Mouse (Mus musculus) G1E-ER4 (cell line): ENCODE data around the gene Rnf17. TPM values are rescaled to one million over a fixed set of nuclear protein-coding genes. Genes with fewer than 3 reads are reported as not detected.

Experiments
- GATA1 ChIP-seq: IDR thresholded peaks from one replicate; pipeline ENCODE4 v1.8.0; 2012; ENCODE audit warnings: low read length, inconsistent platforms
- polyA plus RNA-seq: library from polyadenylated mRNA; stranded (reverse); fragments of >175 nt; gene quantifications from 2 replicates; pipeline ENCODE4 v1.2.3, GENCODE M21; 2012

The Rnf17 gene
- polyA plus RNA-seq, 1 experiment = not detected

DNA sequence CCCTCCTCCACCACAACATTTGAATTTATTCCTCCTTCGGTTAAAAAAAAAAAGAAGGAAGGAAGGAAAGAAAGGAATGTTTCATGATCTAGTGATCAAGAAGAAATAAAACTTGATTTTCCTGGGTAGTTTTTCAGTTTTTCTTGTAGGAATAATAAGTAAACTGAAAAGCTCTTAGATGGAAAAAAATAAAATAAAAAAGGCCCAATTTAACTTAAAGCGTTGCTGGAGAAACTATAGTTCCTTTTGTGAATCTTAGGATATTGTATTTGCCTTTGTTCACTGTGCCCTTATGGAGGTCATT is 643 bp downstream of the Rnf17 start:
- no peak for TF ChIP-seq GATA1

DNA sequence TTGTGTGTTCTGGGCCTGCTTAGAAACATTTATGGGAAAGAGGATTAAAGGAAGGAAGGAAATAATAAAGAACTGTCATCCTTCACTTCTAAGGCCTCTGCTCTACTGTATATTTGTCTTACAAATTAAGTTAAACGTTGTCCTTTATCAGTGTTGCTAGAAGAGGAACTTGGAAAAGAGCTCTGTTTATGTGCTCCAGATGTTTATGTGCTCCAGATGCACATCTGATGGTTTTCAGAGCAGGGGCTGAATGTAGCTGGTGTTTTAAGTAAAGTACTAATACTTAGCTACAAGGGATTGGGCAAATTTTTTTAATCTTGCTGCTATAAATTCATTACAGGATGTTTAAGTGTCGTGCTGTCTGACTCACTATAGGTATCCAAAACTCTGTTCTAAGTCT is 59.7 kb downstream of the Rnf17 start:
- TF ChIP-seq GATA1 = no peak

DNA sequence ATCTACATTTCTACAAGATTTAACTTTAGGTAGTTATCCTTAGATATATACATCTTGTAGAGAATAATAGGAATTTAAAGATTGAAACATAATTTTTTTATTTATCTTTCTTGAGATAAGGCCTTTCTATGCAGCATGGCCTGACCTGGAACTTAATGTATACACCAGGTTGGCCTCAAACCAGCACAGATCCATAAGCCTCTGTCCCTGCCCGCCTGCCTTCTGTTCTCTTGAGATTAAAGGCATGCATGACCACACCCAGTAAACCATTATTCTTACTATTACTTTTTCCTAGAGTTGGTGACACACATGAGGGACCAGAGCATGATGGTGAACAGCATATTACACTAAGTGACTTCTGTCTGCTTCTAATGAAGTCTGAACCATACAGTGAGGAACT is 60.3 kb downstream of the Rnf17 start:
- TF ChIP-seq GATA1 = no peak

DNA sequence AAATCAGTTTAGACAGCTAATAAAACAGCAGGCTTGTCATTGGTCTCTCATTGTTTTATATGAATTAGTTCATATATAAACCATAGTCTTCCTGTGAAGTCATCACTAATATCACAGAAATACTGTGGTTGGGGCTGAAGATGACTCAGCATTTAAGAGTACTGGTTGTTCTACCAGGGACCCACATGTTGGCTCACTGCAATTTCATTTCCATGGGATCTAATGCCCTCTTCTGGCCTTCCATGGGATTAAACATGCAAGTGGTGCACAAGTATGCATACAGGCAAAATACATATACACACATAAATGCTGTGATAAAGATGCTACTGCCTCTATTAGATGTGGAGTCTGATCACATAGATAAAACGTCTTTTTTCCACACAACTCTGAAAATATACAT is 65.8 kb downstream of the Rnf17 start:
- no peak for TF ChIP-seq GATA1

DNA sequence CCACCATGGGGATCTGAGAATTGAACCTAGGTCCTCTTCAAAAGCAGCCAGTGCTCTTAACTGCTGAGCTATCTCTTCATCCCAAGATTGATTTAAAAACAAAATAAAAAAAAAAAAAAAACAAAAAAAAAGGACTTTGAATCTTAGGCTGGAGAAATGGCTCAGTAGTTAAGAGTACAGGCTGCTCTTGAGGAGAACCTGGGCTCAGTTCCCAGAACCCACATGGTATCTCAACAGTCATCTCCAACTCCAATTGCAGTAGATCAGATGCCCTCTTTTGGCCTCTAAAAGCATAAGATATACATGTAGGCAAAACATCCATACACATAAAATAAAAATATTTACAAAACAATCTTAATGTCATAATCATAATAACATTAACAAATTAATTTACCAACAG is 87.4 kb downstream of the Rnf17 start:
- TF ChIP-seq GATA1 = no peak

DNA sequence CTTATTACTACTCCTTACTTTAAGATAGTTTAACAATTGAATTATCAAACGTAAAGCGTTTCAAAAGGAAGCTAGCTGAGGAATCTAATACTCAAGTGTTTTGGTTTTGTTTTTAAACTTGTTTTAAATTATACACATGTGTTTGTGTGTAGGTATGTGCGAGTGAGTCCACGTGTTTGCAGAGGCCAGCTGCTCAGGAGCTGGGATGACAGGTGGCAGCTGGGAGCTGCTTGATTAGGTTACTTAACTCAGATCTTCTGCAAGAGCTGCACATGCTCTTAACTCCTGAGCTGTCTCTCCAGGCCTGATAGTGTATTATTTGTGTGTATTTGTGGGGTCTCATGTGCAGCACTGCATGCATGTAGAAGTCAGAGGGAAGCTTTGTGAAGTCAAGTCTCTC is 100.0 kb downstream of the Rnf17 start:
- TF ChIP-seq GATA1 = no peak

DNA sequence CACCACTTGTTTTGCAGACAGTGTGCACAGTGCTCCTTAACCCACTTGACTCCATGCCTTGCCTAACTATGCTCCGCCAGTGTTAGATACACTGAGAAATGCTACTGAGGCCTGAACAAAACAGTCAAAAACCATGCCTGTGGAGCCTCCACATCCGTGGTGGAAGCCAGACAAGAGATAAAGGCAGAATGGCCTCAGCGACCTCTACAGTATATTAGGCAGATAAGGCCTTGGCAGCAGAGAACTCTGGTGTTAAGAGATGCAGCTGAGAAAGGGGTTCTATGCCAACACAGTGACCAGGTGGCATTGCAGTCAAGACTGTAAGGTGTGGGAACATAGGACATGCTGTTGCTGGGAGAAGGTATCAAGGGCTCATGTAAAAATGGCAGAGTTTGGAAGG is 104.4 kb downstream of the Rnf17 start:
- no peak for TF ChIP-seq GATA1

DNA sequence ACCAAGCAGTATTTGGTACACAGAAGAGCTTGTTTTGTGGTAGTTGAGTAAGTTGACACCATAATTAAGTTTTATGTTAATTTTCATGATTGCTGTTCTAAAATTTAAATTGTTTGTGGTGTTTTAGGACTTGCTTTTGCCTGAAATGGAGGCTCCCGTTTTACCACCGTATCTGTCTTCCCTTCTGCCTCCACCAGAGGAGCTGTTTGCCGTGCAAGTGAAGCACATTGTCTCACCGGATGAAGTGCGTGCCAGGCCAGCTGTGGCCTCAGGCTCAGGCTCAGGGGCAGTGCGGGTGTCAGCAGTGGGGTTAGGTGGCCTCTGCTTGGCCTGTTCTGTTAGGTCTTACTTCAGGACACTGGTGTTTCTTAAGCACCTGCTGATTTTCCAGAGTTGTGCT is 109.7 kb downstream of the Rnf17 start:
- TF ChIP-seq GATA1 = no peak

DNA sequence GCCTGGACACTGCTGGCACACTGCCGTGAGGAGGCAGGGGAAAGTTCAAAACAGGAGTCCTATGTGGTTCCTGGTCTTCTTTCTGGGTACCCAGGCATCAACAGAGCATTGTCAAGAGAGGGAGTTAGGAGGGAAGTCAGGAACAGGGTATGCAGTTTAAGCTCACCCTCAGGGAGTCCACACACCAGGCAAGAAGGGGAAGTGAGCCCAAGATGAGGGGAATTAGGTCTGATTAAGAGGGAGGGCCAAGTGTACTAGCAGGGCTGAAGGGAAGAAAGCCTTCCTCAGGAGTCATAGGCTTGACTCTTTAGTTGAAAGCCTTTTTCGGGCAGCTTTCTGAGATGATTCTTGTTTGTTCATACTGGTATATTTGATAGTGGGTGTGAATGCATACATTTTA is 112.4 kb downstream of the Rnf17 start:
- TF ChIP-seq GATA1 = no peak

DNA sequence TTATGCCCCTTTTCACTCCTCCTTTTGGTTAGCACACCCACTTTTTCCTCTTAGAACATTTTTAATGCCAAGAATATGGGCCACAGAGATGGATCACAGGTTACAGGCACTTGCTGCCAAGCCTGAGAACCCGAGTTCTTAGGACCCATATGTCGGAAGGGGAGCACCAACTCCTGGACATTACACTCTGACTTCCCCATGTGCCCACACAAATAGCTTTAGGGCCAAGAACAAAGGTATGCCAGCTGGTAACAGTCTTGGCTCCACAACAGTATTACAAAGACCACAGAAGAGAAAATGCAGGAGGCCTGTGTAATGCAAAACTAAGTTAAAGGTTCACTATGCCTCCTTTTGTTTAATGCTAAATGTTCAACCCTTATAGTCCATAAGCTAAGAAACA is 128.4 kb downstream of the Rnf17 start:
- TF ChIP-seq GATA1 = no peak

DNA sequence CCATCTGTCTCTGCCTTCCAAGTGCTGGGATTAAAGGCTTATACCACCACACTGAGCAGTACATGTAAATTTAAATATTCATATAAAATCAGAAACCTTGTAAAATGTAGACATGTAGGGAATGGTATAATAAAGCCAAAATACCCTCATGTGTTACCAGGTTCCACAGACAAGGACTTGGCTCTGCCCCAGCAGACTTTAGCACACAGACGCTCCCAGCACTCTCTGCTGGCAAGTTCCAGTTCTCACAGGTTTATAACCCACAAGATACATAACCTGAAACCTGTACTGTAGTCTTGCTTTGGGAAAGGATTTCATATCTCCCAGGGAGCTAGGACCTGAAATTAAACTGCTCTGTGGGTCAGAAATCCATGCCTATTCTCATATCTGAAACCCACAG is 142.6 kb downstream of the Rnf17 start:
- TF ChIP-seq GATA1 = no peak

DNA sequence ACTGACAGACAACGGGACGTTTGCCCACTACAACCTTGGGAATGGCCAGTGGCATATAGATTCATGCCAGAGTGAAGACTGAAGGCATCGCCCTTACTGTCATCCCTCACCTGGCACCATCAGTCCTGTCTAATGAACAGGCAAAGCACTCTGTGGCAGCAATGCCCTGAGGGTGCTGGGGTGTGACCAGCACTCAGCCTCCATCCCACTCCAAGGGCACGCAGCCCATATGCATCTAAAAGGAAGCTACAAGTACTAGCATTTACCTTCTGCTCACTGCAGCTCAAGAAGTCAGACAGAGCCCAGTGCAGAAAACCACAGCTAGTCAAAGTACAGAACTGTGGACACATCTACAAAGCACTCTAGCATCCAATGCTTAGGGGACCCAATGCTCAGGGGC is 143.1 kb downstream of the Rnf17 start:
- TF ChIP-seq GATA1 = no peak

DNA sequence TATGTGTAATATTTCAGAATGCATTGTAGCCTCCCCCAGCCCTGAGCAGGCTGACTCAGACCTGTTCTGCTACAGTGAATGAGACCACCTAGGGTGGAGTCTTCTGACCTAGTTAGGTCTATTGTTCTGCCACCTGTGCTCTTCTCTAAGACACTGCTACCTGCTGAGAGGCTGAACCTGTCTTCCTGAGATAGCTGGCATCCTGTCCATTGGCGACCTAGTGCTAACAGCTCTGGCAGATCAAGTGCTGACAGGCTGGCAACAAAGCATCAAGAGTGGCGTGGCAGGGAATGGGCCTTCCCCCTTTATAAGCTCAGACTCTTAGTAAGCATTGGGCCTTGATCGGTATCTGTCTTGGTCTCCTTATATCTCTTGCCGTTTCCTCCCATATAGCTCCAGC is 148.6 kb downstream of the Rnf17 start:
- no peak for TF ChIP-seq GATA1

DNA sequence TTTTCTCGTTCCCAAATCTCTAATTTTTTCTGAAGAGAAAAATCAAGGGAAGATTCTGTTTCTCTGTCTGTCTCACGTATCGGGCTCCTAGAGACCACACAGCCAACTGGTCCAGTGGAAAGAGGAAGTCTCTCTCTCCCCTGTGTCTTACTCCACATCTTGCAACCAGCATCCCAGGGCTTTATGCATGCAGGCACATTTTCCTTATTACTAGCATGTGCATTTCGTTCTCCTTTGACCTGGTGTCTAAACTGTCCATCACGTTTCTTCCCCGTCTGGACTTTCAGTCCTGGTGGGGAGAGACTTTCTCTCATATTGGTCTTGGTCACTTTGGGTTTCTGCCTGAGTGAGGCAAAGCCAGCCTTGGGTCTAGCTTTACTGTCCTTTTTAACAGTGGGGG is 150.5 kb downstream of the Rnf17 start:
- no peak for TF ChIP-seq GATA1

DNA sequence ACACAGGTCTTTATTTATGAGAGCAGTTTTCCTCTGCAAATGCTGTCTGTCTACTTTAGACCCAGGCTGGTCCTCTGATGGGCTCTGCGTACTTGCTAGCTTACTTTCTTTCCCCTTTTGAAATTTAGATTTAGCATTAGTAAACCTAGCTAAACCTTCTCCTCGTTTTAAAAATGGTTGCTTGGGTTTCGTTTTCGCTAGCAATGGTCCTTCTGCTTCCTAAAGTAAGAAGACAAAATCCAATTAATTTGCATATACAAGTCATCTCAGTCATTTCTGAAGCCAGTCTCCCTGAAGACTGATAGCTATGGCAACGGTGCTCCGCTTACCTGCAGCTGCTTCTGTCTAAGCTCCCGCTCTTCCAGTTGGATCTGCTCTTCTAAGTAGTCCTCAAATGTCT is 150.9 kb downstream of the Rnf17 start:
- no peak for TF ChIP-seq GATA1

DNA sequence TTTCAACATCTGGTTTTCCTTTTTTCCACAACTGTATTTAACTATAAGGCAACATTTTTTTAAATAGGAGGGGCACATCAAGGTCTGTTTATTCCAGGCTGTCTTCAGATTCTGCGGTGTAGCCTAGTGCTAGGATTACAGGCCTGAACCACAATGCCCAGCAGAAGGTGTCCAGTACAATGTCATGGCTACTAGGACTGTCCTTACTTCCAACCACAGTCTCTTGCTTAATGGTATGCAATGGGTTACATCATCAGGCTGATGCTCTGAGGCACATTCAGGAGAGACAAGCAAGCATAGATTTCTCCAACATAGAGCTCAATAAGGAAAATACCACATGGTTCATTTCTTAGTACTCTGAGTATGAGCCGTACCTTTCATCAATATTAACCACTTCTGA is 152.3 kb downstream of the Rnf17 start:
- TF ChIP-seq GATA1 = no peak

DNA sequence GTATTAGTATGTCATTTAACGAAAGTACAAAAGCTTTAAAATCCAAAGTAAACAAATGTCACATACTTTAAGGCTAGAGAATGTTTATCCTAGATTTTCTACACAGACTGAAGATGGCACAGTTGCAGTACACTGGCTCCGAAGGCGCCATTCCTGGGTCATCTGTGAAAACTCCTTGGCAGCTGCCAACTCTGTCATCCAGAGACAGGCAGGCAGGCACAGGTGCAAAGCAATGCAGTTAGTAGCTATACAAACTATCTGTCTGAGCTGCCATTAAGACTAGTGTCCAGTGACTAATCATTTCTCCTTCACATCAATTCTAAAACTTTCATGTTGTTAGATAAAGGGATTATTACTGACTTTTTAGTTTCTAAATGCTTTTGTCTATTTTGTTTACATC is 156.8 kb downstream of the Rnf17 start:
- TF ChIP-seq GATA1 = no peak

DNA sequence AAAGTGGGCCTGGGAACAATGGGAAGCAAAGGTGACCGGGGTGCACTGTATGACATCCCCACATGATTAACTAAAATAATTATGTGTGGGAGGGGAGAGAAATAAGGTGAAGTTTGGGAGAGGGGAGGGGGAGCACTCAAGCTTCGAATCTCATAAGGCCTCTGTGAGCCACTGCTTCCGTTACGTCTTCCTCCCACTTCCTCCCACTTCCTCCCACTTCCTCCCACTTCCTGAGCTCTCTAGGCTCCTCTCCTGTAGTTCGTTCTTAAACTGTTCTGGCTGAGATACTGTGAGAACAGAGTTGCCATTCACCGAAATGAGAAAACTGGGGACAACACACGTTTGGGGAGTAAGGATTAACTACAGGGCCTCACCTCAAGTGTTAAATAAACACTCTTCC is 165.1 kb downstream of the Rnf17 start:
- no peak for TF ChIP-seq GATA1

DNA sequence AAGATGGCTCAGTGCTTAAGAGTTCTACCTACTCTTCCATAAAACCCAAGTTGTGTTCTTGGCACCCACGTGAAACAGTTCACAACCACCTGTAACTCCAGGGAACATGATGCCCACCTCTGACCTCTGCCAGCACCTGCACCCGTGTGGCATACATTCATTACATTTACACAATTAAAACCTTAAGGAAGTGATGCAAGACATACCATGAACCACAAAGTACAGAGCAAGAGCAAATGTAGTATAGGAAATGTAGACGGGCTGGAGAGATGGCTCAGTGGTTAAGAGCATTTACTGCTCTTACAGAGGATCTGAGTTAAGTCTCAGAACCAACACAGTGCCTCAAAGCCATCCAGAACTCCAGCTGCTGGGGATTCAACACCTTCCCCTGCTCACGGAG is 166.7 kb downstream of the Rnf17 start:
- no peak for TF ChIP-seq GATA1
